Mouse (Mus musculus) liver, embryonic 16.5 days (tissue): Measurements from ENCODE around the gene Marveld1. TPM values are rescaled to one million over a fixed set of nuclear protein-coding genes. Genes with fewer than 3 reads are reported as not detected.

Experiments
- ATAC-seq: fragments of 200-750 bp; cut with Nextera tagmentation; 2 replicates; pipeline ENCODE4 v1.8.0; 2017; ENCODE audit warnings: low read depth, mild to moderate bottlenecking, moderate number of reproducible peaks, moderate library complexity
- H3K27ac ChIP-seq: fragments of 300-500 bp; sonication (generic); 2 replicates; pipeline ENCODE4 v1.5.1; 2014; ENCODE audit warnings: mild to moderate bottlenecking, low read length
- H3K27me3 ChIP-seq: fragments of 300-500 bp; sonication (generic); 2 replicates; pipeline ENCODE4 v1.6.1; 2014; ENCODE audit warnings: low read depth, low read length, mixed read lengths; ENCODE audit not compliant: control insufficient read depth, insufficient read depth
- H3K36me3 ChIP-seq: fragments of 300-500 bp; sonication (generic); 2 replicates; pipeline ENCODE4 v1.6.1; 2014; ENCODE audit warnings: mild to moderate bottlenecking; ENCODE audit not compliant: control insufficient read depth, insufficient read depth
- H3K4me1 ChIP-seq: fragments of 300-500 bp; sonication (generic); 2 replicates; pipeline ENCODE4 v1.6.1; 2014; ENCODE audit warnings: low read depth, low read length, mixed read lengths; ENCODE audit not compliant: control insufficient read depth
- H3K4me2 ChIP-seq: fragments of 300-500 bp; sonication (generic); 2 replicates; pipeline ENCODE4 v1.6.1; 2014; ENCODE audit warnings: low read depth, low read length, mixed read lengths
- H3K4me3 ChIP-seq: fragments of 300-500 bp; sonication (generic); 2 replicates; pipeline ENCODE4 v1.5.1; 2014; ENCODE audit warnings: low read depth, mild to moderate bottlenecking, low read length
- H3K9ac ChIP-seq: fragments of 300-500 bp; sonication (generic); 2 replicates; pipeline ENCODE4 v1.6.1; 2014; ENCODE audit warnings: low read depth, low read length
- H3K9me3 ChIP-seq: fragments of 300-500 bp; sonication (generic); replicated peaks from 2 replicates; pipeline ENCODE4 v1.6.1; 2016; ENCODE audit warnings: low read length; ENCODE audit not compliant: control insufficient read depth
- WGBS: fragments of 180-500 bp; shearing (Covaris S2); extraction: QIAGEN DNeasy Blood & Tissue Kit; methylation state at CpG from one replicate; pipeline ENCODE4 v1.1.7; 2014; ENCODE audit not compliant: insufficient replicate concordance; 5-methylcytosine and 5-hydroxymethylcytosine counted together
- polyA plus RNA-seq: library from polyadenylated mRNA; unstranded; fragments of >200 nt; fragmentation: Nextera tagmentation; extraction: Ambion mirVana; gene quantifications from 2 replicates; pipeline ENCODE4 v1.2.1, GENCODE M21; 2015

Marveld1 gene
- polyA plus RNA-seq, 1 experiment from 2014 or later = 2.0 TPM

DNA sequence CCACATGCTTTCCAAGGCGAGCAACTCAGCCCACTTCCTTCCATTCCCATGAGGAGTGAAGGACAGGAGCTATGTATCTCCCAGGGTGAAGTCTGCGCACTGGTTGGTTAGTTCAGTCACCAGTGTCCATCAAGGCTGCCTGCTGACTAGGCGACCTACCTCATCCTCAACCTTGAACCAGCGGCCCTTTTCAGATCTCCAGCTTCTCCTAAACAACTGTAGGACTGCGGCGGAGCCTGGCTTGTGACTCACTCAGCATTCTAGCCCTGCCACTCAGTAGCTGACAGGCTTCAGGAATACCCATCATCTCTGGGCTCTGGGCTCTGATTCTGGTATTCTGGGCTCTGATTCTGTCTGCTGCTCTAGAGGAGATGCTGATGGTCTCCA is 21.0 kb upstream of the Marveld1 start:
- 70% methylated on average over 6 of the region's 6 CpGs for WGBS
- Histone ChIP-seq H3K4me2 (no peak overlapping the region), H3K4me3 (no peak overlapping the region), H3K36me3 (no peaks in the 10 kb centered on the region), H3K27me3 (no peaks in the 10 kb centered on the region), H3K27ac (no peak overlapping the region), H3K4me1 (peaks cover 21% of the 10 kb centered on the region), H3K9me3 (no peaks in the 10 kb centered on the region), H3K9ac (no peak overlapping the region)
- no peak for ATAC-seq

DNA sequence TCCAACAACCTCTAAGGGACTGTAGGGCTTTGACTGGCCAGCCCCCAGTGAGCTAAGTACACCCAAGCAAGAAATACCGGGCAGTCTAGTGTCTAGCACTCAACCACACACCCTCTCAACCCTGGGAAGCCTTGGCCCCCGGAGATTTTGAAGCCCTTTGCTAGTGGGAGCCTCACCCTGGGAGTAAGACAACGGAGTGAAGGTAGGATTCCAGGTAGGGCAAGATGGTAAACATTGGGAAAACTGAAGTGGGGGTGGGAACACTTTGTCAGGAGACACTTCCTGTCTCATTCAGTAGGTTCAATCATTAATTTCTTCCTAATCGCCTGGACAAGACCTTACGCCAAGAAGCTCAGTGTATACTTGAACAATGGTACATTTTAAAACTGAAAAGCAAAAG is 20.2 kb upstream of the Marveld1 start:
- 76% methylated on average over 5 of the region's 5 CpGs for WGBS
- no peak for ATAC-seq
- no peak overlapping the region for H3K27ac ChIP-seq
- H3K36me3 ChIP-seq = no peaks in the 10 kb centered on the region
- H3K4me3 ChIP-seq = no peak overlapping the region
- no peaks in the 10 kb centered on the region for H3K27me3 ChIP-seq
- H3K4me2 ChIP-seq = peak overlapping the region; percentile 99; the same call in 1 of the 2 replicates
- no peaks in the 10 kb centered on the region for H3K9me3 ChIP-seq
- peaks cover 21% of the 10 kb centered on the region for H3K4me1 ChIP-seq
- H3K9ac ChIP-seq = no peak overlapping the region

DNA sequence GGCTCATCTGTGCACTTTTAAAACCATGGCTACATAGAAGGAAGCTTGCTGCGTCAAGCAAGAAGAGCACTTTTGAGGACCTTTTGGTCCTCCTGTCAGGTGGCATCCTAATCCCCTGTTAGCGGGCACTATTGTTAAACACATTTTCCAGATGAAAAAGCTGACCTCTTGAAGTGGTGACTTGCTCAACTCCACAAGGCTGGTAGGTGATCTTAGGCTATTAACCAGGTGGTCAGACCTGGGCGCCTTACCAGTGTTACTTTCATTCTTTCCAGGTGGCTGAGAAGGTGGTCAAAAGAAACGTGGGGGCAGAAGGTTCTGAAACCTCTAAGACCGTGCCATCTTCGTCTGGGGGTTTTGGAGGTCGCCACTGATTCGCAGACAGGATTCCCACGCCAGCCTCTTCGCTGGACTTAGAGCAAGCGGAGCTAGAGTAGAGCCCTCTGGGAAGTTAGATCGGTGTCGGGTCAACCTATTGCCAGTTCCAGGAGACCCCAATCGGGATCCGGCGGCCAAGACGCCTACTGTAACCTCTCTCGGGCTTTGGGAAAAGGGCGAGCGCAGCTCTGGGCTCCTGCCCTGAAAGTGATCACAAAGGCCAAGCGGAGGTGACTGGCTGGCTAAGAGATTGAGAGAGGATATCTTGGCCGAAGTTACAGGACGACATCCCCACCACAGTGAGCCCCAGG is 19.0 kb upstream of the Marveld1 start:
- Histone ChIP-seq H3K4me1 (peaks cover 21% of the 10 kb centered on the region), H3K27ac (peak overlapping the region; percentile 80), H3K9me3 (no peaks in the 10 kb centered on the region), H3K4me2 (peak overlapping the region; percentile 99), H3K36me3 (no peaks in the 10 kb centered on the region), H3K9ac (peak overlapping the region; percentile 81), H3K27me3 (no peaks in the 10 kb centered on the region), H3K4me3 (peak overlapping the region; percentile 73)
- 5% methylated on average over 23 of the region's 23 CpGs for WGBS
- ATAC-seq = no peak

DNA sequence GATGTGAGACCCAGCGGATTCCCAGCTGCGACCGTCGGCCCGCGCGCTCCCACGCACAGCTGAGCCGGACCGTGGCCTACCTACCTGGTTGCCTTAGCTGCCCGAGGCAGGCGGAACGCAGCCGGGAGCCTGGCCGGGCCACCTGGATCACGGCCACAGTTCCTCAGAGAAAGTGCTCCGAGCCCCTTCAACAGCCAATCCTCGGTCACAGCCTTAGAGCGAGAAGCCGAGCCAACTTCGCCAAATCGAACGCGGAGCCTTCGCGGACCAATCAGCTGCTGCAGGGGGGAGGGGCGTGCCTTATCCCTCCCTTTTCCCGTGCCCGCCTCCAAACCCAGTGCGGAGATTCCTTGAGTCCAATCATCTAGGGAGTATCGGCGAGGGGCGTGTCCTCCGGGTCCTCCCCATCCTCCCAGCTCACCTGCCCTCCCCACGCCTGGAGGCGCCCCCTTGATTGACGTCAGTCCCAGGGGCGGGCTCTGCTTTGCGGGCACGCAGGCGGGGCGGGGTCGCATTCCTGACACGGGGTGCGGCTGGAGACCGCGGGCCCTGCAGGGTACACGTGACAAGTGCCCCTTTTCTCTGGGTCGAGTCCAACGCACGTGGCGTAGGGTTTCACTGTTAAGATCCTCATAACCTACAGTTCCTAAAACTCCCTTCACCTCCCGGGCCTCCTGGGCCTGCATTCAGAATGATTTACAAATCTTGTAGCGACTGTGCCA is 18.3 kb upstream of the Marveld1 start, which contains the start of gene Avpi1:
Avpi1 (minus strand) TSS at position 273 of the 722 bp plus-strand sequence.
- peak within 1 kb of the TSS; percentile 99 for H3K4me2 ChIP-seq
- H3K4me1 ChIP-seq = peaks cover 21% of the 10 kb centered on the region
- no peaks in the 10 kb centered on the region for H3K27me3 ChIP-seq
- H3K9me3 ChIP-seq = no peaks in the 10 kb centered on the region
- H3K27ac ChIP-seq = peak within 1 kb of the TSS; percentile 80
- peak within 1 kb of the TSS; percentile 81 for H3K9ac ChIP-seq
- under 1% methylated on average over 54 of the region's 54 CpGs for WGBS
- peak; percentile 96 for ATAC-seq
- peak within 1 kb of the TSS; percentile 73 for H3K4me3 ChIP-seq
- H3K36me3 ChIP-seq = no peaks in the 10 kb centered on the region

DNA sequence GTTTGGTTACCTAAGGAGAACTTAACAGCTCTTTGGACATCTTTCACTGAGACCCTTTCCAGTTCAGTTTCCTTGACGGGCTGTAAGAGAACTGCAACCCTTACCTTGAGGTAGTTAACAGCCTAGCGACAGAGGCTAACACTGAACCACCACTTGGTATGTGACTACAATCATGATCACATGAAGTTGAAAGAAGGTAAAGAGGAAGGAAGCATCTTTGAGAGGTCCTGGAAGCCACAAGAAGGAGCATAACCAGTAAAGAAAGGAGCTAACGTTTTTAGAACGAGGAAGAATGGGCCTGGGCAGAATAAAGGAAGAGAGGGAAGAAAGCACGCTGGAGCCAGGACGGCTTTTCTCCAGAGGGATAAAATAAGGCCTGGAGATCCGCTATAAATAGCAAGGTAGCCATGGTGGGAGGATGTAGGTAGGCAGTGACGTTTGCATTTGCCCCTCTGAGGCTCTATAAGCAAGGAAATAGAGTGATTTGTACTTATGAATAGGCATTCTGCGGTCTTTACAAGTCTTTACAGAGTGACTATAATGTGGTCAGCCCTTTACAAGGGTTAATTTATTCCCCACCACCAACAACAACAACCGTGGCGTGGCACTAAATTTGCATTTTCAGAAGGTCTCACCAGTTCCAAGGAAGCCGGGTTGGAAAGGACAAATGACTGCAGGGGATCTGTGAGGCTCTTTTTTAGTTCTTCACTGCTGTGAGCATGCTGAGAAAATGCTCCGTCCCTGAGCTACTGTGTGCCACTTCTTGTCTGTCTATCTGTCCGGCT is 17.5 kb upstream of the Marveld1 start:
- Histone ChIP-seq H3K4me1 (peaks cover 21% of the 10 kb centered on the region), H3K27ac (peak overlapping the region; percentile 69), H3K27me3 (no peaks in the 10 kb centered on the region), H3K4me2 (peak overlapping the region; percentile 99), H3K4me3 (peak overlapping the region; percentile 73), H3K36me3 (no peaks in the 10 kb centered on the region), H3K9me3 (no peaks in the 10 kb centered on the region), H3K9ac (peak overlapping the region; percentile 21)
- ATAC-seq = no peak
- WGBS = 35% methylated on average over 14 of the region's 14 CpGs

DNA sequence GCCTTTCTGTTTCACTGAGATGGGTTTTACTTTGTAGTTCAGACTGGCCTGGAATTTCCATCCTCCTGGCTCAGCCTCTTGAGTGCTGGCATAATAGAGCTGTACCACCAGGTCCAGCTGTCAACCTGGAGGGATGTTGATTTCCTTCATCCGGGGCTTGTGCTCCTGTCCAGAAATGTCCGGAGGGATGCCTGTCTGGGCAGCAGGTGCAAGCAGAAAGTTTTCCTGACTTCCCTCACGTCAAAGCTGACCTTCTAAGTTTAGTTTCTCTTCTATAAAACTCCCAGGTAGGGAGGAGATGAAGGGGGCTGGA is 16.9 kb upstream of the Marveld1 start:
- Histone ChIP-seq H3K4me2 (no peak overlapping the region), H3K4me3 (no peak overlapping the region), H3K27ac (no peak overlapping the region), H3K9me3 (no peaks in the 10 kb centered on the region), H3K27me3 (no peaks in the 10 kb centered on the region), H3K9ac (no peak overlapping the region), H3K4me1 (peaks cover 22% of the 10 kb centered on the region), H3K36me3 (no peaks in the 10 kb centered on the region)
- ATAC-seq = no peak
- 61% methylated on average over 3 of the region's 3 CpGs for WGBS

DNA sequence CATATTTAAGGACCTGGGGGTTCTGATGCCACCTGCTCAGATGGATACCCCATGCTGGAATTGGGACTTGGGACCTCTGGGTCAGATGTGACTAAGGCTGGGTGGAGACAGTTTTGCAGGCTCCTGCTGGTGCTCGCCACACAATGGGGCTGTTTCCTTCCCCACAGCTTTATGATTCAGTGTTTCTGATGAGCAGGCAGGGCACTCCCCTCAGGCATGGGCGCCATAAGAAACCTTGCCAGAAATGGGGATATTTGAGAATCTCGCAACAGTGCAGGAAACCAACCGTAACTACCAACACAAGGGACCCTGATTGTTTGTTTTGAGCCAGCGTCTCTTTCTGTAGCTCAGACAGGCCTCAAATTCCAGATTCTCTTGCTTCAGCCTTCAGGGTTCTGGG is 16.1 kb upstream of the Marveld1 start:
- no peaks in the 10 kb centered on the region for H3K27me3 ChIP-seq
- WGBS = 54% methylated on average over 5 of the region's 5 CpGs
- H3K4me1 ChIP-seq = peaks cover 24% of the 10 kb centered on the region
- no peak for ATAC-seq
- H3K4me3 ChIP-seq = no peak overlapping the region
- no peak overlapping the region for H3K4me2 ChIP-seq
- H3K36me3 ChIP-seq = no peaks in the 10 kb centered on the region
- no peak overlapping the region for H3K27ac ChIP-seq
- H3K9me3 ChIP-seq = no peaks in the 10 kb centered on the region
- H3K9ac ChIP-seq = no peak overlapping the region

DNA sequence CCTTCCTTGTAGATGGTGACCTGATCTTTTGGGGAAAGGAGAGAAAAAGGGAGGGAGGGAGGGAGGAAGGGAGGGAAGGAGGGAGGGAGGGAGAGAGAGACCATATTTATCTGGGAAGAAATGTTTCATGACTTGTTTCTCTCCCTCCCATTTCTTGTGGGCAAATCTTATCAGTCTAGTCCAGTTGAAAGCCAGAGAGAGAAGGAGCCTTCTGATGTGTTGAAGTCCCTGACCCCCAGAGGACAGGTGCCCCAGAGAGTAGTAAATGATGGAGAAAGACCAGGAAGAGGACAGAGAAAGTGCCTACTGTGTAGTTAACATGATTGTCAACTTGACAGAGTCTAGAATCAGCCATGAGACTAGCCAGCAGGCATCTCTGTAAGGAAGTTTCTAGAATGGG is 12.1 kb upstream of the Marveld1 start:
- H3K27me3 ChIP-seq = no peaks in the 10 kb centered on the region
- no peak overlapping the region for H3K4me2 ChIP-seq
- H3K36me3 ChIP-seq = no peaks in the 10 kb centered on the region
- no peaks in the 10 kb centered on the region for H3K9me3 ChIP-seq
- H3K27ac ChIP-seq = no peak overlapping the region
- H3K4me1 ChIP-seq = peaks cover 6% of the 10 kb centered on the region
- no peak overlapping the region for H3K4me3 ChIP-seq
- peak; percentile 55; the same call in 1 of the 2 replicates for ATAC-seq
- no peak overlapping the region for H3K9ac ChIP-seq

DNA sequence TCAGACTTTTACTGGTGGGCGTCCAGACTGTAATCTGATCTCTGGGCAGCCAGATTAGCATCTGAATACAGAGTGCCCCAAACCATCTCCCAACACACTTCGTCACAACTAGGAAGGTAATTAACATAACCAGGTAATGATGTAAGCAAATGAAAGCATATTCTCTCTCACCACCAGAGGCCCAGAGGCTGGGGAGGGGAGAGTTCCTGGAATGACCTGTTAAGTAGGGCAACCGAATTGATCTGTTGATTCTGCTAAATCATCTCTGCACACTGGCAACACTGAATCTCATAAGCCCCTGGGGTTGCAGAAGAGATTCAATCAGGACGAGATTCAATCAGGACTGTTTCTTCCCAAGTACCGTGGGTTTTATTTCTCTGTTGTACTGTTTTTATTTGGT is 11.1 kb upstream of the Marveld1 start:
- no peak for ATAC-seq
- no peak overlapping the region for H3K27ac ChIP-seq

More for the DNA sequence above, 11.1 kb upstream of the Marveld1 start:
- H3K4me3 ChIP-seq = no peak overlapping the region
- peaks cover 3% of the 10 kb centered on the region for H3K4me1 ChIP-seq
- no peak overlapping the region for H3K9ac ChIP-seq
- H3K27me3 ChIP-seq = no peaks in the 10 kb centered on the region
- H3K36me3 ChIP-seq = no peaks in the 10 kb centered on the region
- WGBS = 41% methylated on average over 5 of the region's 5 CpGs
- no peaks in the 10 kb centered on the region for H3K9me3 ChIP-seq
- H3K4me2 ChIP-seq = no peak overlapping the region
